Mouse (Mus musculus) heart, adult 2 months (tissue): Measurements from ENCODE around the gene Adamts9.

Source experiments
- CTCF ChIP-seq: fragments of 200-600 bp; IDR thresholded peaks from 2 replicates; pipeline ENCODE4 v1.8.1; 2022; ENCODE audit warnings: antibody characterized with exemption, mild to moderate bottlenecking, moderate library complexity
- EP300 ChIP-seq: fragments of 200-500 bp; IDR thresholded peaks from 2 replicates; pipeline ENCODE4 v1.6.1; 2011; ENCODE audit warnings: low read depth, low read length, control low read depth; ENCODE audit not compliant: insufficient read depth
- POLR2A ChIP-seq: fragments of 200-500 bp; IDR thresholded peaks from 2 replicates; pipeline ENCODE4 v1.6.1; 2011; ENCODE audit warnings: mild to moderate bottlenecking, low read depth, low read length, control low read depth; ENCODE audit not compliant: insufficient read depth

DNA sequence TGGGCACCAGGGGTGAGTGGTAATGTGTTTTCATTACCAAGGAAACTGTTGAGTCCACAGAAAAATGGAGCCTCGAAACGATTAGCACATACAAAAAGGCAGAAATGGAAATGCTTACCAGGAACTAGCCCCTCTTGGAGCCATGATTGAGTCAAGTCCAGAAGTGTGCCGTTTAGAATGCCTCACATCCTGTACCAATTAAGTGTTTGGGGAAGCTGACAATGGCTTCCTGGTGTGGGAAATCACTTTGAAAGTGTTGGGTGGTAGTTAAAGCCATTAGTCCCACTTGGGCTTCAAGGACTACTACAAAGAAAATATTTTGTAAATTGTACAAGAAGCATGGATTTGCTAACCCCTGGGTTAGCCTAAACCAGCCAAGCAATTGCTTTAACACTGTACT, 180.9 kb downstream of the Adamts9 start:
- TF ChIP-seq CTCF (no peak), POLR2A (no peak), EP300 (no peak)
